Mouse (Mus musculus) cerebellum, adult (tissue): ENCODE data around the gene Shroom3.
"Not testable (repeated sequence)": the region's sequence is repeated elsewhere in the genome, so short reads cannot be mapped to it uniquely, and the experiment has no call there.

Experiments
- ATAC-seq: cut with Nextera tagmentation; 2 replicates; pipeline ENCODE4 v1.9.2; 2017; ENCODE audit warnings: mild to moderate bottlenecking, moderate library complexity, mixed read lengths; ENCODE audit not compliant: insufficient number of reproducible peaks, low FRiP score, low TSS enrichment

The Shroom3 gene

GRCm38 (mm10) chr5:92919390-92919789 is 236.2 kb downstream of the Shroom3 start:
- no peak for ATAC-seq

- no peak for ATAC-seq
These were observed 237.7 kb downstream of the Shroom3 start for GRCm38 (mm10) chr5:92920984-92921383.

DNA sequence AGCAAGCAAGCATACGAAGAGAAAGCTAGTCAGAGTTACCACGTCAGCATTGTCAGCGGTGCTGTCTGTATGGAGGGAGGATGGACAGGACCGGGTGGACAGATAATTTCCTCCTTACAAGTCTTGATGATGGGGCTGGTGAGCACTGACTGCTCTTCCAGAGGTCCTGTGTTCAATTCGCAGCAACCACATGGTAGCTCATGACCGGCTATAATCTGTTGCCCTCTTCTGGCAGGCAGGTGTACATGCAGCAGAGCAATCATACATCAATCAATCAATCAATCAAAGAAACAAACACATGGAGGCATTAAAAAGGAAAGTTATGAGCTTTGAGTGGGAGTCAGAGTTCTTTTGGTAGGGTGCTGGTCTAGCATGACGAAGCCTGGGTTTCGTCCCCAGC is 238.5 kb downstream of the Shroom3 start:
- ATAC-seq: no peak

GRCm38 (mm10) chr5:92922981-92923380 is 239.7 kb downstream of the Shroom3 start:
- not testable (repeated sequence) for ATAC-seq

GRCm38 (mm10) chr5:92924851-92925477 is 241.7 kb downstream of the Shroom3 start:
- ATAC-seq: no peak

DNA sequence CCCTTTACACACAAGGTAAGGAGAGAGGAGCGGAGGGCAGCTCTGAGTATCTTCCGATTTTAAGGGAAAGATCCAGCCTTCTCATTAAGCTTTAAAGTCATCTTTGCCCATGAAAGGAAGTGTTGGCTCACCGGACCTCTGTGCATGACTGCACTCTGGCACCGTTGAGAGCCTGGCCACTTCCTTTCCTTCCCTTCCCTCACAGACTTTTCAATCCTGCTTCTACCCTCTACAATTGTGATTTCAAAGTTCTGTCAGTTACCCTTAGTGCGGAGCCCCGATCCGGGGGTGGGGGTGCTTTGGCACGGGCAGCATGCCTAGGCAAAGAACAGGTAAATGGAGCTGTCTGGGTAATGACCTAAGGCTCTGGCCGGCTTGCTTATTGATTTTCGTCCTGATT is 244.4 kb downstream of the Shroom3 start:
- no peak for ATAC-seq

- no peak for ATAC-seq
These were observed 247.3 kb downstream of the Shroom3 start for GRCm38 (mm10) chr5:92930557-92930956.

DNA sequence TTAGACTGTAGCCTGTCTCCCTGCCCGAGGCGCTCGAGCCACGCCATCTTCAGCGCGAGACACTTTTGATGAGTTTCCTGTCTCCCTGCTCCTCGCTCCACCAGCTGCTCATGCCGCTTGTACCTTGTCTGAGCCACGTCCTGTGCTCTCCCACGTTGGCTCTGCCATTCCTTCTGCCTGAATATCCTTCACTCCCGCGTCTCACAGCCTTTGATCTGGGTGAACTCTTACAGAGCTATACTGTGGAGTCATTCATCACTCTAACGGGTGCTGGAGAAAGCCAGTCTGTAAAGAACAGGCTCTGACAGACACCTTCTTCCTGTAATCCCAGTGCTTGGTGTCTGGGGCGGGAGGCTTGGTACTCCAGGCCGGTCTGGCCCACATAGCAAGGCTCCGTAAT is 248.1 kb downstream of the Shroom3 start:
- ATAC-seq: no peak

DNA sequence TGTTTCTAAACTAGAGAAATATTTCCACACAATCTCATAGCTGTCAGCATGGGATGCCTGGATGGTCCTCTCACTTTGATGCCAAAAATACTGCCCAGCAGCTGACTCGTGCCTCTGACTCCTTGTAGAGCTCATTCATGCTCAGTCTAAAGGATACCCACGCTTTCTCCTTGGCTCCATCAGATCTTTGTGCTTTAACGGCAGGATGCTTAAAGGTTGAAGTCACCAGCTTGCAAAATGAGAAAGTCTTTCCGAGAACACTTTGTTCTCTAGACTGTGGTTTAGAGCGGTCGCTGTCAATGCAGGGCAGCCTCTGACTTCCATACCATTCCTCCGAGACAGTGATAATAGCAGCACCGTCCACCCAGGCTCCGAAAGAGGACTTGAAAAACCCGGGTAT is 249.8 kb downstream of the Shroom3 start:
- no peak for ATAC-seq

DNA sequence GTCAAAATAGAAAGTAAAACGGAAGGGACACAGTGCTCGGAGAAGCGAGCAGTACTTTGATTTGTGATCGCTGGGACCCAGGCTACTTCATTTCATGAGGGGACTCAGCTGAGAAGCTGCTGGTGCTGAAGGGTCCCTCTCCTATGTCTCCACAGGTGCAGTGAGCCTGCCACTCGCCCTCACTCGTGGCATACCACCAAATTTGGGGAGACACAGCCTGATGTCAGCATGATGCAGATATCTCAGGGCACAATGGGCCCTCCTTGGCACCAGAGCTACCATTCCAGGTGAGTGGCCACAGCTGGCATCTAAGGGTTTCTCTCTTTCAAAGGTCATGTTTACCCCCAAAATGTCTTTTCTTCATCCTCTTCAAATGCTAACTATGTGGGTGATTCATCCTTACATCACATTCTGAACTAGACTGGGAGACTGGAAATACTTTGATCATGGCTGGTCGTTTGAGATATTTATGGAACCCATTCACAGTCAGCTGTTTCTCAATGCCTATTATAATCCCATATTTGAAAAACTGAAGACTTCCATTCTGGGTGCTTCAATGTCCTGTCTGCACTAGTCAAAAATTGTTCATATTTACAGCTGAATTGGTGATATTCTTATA is 250.5 kb downstream of the Shroom3 start:
- no peak for ATAC-seq

- ATAC-seq: no peak
These were observed 251.2 kb downstream of the Shroom3 start for GRCm38 (mm10) chr5:92934269-92934939.

DNA sequence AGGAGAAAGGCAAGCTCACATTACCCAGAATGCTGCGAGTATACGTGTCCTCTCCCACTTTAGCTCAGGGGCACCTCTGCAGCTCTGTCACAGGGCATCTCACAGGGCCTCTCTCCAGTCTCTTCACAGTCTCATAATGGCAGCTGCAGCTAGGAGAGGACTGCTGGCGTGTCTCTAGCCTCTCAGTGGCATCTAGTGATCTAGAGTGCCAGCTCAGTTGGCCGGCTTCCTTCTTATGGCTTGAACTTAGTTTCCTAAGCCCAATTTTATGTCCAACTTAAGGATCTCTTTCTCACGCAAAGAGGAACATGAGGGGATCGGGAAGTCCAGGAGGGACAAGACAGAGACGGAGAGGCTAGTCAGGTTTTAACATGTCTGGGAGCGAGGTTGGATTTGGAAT is 252.6 kb downstream of the Shroom3 start:
- ATAC-seq: no peak

GRCm38 (mm10) chr5:92937701-92938100 is 254.5 kb downstream of the Shroom3 start:
- ATAC-seq: no peak

DNA sequence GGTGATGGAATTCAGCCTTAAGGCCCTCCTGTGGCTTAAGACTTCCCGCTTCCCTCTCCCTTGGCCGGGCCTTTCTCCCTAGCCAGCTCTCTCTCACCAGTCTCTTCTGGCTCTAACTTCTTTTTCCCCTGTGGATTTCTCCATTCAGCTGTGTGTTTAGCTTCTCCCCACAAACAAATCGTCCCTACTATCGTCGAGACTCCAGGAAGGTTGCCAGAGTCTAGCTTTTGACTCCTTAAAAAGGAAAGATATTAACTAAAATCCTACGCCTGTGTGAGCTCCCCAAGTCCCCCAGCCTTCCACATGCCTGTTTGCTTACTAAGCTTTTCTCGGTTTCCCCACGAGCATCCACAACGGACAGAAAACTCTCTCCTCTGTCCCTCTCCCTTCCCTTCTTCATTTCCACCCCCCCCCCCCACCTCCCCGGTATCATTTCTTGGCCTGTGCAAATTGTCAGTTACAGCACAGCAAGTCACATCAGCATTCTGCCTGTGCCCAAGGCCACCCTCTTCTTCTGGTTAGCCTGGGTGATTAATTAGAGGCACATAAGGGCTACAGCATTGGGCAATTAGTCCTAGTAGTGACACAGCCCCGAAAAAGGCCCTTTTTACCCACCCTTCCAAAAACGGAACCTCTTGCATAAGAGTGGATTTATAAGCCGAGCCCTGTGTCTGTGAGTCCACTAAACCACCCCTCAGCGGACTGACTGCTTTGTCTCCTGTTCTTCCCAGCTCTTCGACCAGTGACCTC is 256.2 kb downstream of the Shroom3 start:
- no peak for ATAC-seq

DNA sequence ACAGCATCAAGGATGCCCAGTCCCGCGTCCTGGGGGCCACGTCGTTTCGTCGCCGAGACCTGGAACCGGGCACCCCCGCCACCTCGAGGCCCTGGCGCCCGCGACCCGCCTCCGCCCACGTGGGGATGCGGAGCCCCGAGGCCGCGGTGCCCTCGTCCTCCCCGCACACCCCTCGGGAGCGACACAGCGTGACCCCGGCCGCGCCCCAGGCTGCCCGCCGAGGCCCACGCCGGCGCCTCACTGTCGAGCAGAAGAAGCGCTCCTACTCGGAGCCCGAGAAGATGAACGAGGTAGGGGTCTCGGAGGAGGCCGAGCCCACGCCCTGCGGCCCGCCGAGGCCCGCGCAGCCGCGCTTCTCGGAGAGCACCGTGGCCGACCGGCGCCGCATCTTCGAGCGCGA is 258.9 kb downstream of the Shroom3 start:
- no peak for ATAC-seq

GRCm38 (mm10) chr5:92942577-92942976 is 259.3 kb downstream of the Shroom3 start:
- ATAC-seq: no peak

DNA sequence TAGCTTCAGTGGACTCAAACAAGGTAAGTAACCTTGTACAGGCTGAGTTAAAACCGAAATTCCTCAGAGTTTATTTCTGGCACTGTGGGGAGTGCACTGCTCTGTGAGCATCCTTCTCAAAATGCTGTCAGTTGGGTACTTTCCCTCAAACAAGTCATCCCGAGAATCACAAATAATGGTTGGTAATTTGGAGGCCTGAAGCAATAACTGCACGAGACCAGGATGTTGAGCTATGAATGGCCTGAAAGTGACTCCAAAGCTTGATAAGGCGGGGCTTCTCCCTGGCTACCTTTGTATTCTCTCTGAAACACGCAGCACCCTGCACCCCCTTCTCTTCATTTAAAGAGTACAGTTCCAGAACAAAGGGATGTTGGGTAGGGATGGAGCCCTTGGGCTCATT is 261.6 kb downstream of the Shroom3 start:
- no peak for ATAC-seq

DNA sequence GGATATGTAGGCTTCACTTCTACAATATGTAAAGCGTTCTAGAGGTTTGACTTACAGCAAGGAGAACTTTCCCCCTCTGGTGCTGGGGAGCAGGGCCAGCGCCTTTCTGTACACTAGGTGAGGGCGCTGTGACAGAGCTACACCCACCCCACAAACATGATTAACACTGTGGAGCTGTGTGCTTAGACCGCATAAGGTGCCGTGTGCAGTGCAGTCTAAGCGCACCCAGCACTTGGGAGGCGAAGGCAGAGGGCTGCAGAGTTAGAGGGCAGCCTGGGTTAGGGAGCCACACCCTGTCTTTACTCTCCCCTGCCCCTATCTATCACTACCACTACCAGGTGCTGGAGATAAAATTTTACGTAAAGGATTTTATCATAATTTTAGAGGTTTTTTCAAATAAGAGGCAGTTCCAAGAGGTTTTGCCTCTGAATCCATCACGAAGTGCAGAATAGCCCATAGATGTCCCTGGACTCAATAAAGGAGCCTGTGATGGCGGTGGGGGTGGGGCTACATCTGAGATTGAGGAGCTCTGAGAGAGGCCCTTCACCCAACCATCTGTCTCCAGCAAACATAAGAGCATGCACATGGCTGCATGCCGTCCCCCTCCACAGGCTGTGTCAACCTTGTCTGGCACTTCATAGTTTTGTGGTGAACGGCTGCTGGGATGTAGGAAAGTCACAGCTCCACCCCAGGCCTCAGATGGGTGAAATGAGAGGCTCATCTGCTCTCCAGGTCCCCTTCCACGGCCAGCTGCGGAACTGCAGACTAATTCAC is 265.9 kb downstream of the Shroom3 start:
- no peak for ATAC-seq

- no peak for ATAC-seq
These were observed 267.3 kb downstream of the Shroom3 start for GRCm38 (mm10) chr5:92950583-92950982.

GRCm38 (mm10) chr5:92951079-92951478 is 267.8 kb downstream of the Shroom3 start:
- ATAC-seq: no peak
